Mouse (Mus musculus): ENCODE results near the gene Klf9. TPM values are rescaled to one million over a fixed set of nuclear protein-coding genes. Genes with fewer than 3 reads are reported as not detected.

The Klf9 gene
- polyA plus RNA-seq, 1 experiment from 2014 or later: 0.91 TPM

MicroRNAs within 50 kb of the gene (microRNA counts, 519-probe panel; counts per million panel counts)
- not detected for microRNA mmu-miR-1192

Small RNAs within 50 kb of the gene (microRNA-seq; reads per million reads assigned to microRNA genes)
- not detected for gene Mir1192

Other genes with a start within 250 kb of the Klf9 start
- gene Smc5, start 132.7 kb downstream of the Klf9 start, polyA plus RNA-seq (2016; fragmentation: Nextera tagmentation; extraction: Ambion mirVana): 46.3 and 46.6 TPM in 2 replicates

Measured in midbrain, embryonic 10.5 days (tissue).